Mouse (Mus musculus): Measurements from ENCODE around the gene Mrap2. TPM values are rescaled to one million over a fixed set of nuclear protein-coding genes. Genes with fewer than 3 reads are reported as not detected.

Gene Mrap2
- polyA plus RNA-seq, 1 experiment from 2014 or later, result 0.09 TPM

- Histone ChIP-seq H3K27me3 (ENCODE audit: insufficient read depth, low read length) (no peaks in the 10 kb centered on the region), H3K4me3 (ENCODE audit: low read depth, low read length) (no peak overlapping the region), H3K36me3 (ENCODE audit: insufficient read depth) (no peaks in the 10 kb centered on the region), H3K9ac (no peak overlapping the region), H3K27ac (ENCODE audit: low read depth) (no peak overlapping the region), H3K9me3 (ENCODE audit: low read depth, low read length) (no peaks in the 10 kb centered on the region), H3K4me2 (no peak overlapping the region), H3K4me1 (ENCODE audit: insufficient read depth) (no peaks in the 10 kb centered on the region)
- 48% methylated on average over 14 of the region's 14 CpGs for WGBS
- DNase-seq (peak; percentile 84), ATAC-seq (ENCODE audit: insufficient read depth) (peak; percentile 66)
- TF ChIP-seq CTCF (IDR thresholded peaks at IDR 0.05; ENCODE audit: low read depth), result no peak
Measured at GRCm38 (mm10) chr9:87135765-87136558, 8.1 kb upstream of the Mrap2 start.

- WGBS, result 75% methylated on average over 3 of the region's 3 CpGs
- H3K27ac ChIP-seq (ENCODE audit: low read depth), result no peak overlapping the region
- H3K9me3 ChIP-seq (ENCODE audit: low read depth, low read length), result no peaks in the 10 kb centered on the region
- no peak overlapping the region for H3K4me2 ChIP-seq
- no peak for DNase-seq
- no peak for TF ChIP-seq CTCF (IDR thresholded peaks at IDR 0.05; ENCODE audit: low read depth)
- H3K36me3 ChIP-seq (ENCODE audit: insufficient read depth), result no peaks in the 10 kb centered on the region
- no peak overlapping the region for H3K4me3 ChIP-seq (ENCODE audit: low read depth, low read length)
- no peak overlapping the region for H3K9ac ChIP-seq
- peaks cover 23% of the 10 kb centered on the region for H3K27me3 ChIP-seq (ENCODE audit: insufficient read depth, low read length)
- no peak for ATAC-seq (ENCODE audit: insufficient read depth)
- peaks cover 3% of the 10 kb centered on the region; the same call in 1 of the 2 replicates for H3K4me1 ChIP-seq (ENCODE audit: insufficient read depth)
Measured at GRCm38 (mm10) chr9:87143076-87143475, 1.0 kb upstream of the Mrap2 start.

GRCm38 (mm10) chr9:87144532-87144931, 426 bp downstream of the Mrap2 start:
- peak; percentile 3; the same call in 1 of the 2 replicates for TF ChIP-seq CTCF (IDR thresholded peaks at IDR 0.05; ENCODE audit: low read depth)
- no peak overlapping the region for H3K27ac ChIP-seq (ENCODE audit: low read depth)
- ATAC-seq (ENCODE audit: insufficient read depth) (peak; percentile 35), DNase-seq (peak; percentile 8)
- under 1% methylated on average over 19 of the region's 19 CpGs for WGBS
- no peaks in the 10 kb centered on the region for H3K9me3 ChIP-seq (ENCODE audit: low read depth, low read length)
- H3K36me3 ChIP-seq (ENCODE audit: insufficient read depth), result no peaks in the 10 kb centered on the region
- H3K4me1 ChIP-seq (ENCODE audit: insufficient read depth), result peaks cover 3% of the 10 kb centered on the region; the same call in 1 of the 2 replicates
- peaks cover 23% of the 10 kb centered on the region for H3K27me3 ChIP-seq (ENCODE audit: insufficient read depth, low read length)
- peak overlapping the region; percentile 62 for H3K4me2 ChIP-seq
- peak overlapping the region; percentile 34 for H3K4me3 ChIP-seq (ENCODE audit: low read depth, low read length)
- H3K9ac ChIP-seq, result no peak overlapping the region

GRCm38 (mm10) chr9:87145180-87145579, 1.1 kb downstream of the Mrap2 start:
- no peaks in the 10 kb centered on the region for H3K36me3 ChIP-seq (ENCODE audit: insufficient read depth)
- H3K4me3 ChIP-seq (ENCODE audit: low read depth, low read length), result peak overlapping the region; percentile 34; the same call in 1 of the 2 replicates
- no peaks in the 10 kb centered on the region for H3K9me3 ChIP-seq (ENCODE audit: low read depth, low read length)
- H3K4me1 ChIP-seq (ENCODE audit: insufficient read depth), result peaks cover 3% of the 10 kb centered on the region; the same call in 1 of the 2 replicates
- no peak overlapping the region for H3K9ac ChIP-seq
- no peak for TF ChIP-seq CTCF (IDR thresholded peaks at IDR 0.05; ENCODE audit: low read depth)
- H3K27me3 ChIP-seq (ENCODE audit: insufficient read depth, low read length), result peaks cover 23% of the 10 kb centered on the region
- DNase-seq, result peak; percentile 7
- ATAC-seq (ENCODE audit: insufficient read depth), result peak; percentile 16; the same call in 1 of the 2 replicates
- peak overlapping the region; percentile 62 for H3K4me2 ChIP-seq
- WGBS, result 4% methylated on average over 15 of the region's 15 CpGs
- H3K27ac ChIP-seq (ENCODE audit: low read depth), result no peak overlapping the region

GRCm38 (mm10) chr9:87145671-87146070, 1.6 kb downstream of the Mrap2 start:
- H3K4me3 ChIP-seq (ENCODE audit: low read depth, low read length), result no peak overlapping the region
- H3K36me3 ChIP-seq (ENCODE audit: insufficient read depth), result no peaks in the 10 kb centered on the region
- peaks cover 3% of the 10 kb centered on the region; the same call in 1 of the 2 replicates for H3K4me1 ChIP-seq (ENCODE audit: insufficient read depth)
- no peaks in the 10 kb centered on the region for H3K9me3 ChIP-seq (ENCODE audit: low read depth, low read length)
- peaks cover 23% of the 10 kb centered on the region for H3K27me3 ChIP-seq (ENCODE audit: insufficient read depth, low read length)
- DNase-seq (no peak), ATAC-seq (ENCODE audit: insufficient read depth) (no peak)
- no peak overlapping the region for H3K27ac ChIP-seq (ENCODE audit: low read depth)
- 41% methylated on average over 11 of the region's 11 CpGs for WGBS
- no peak overlapping the region for H3K9ac ChIP-seq
- no peak for TF ChIP-seq CTCF (IDR thresholded peaks at IDR 0.05; ENCODE audit: low read depth)
- H3K4me2 ChIP-seq, result peak overlapping the region; percentile 62; the same call in 1 of the 2 replicates

- H3K9me3 ChIP-seq (ENCODE audit: low read depth, low read length), result no peaks in the 10 kb centered on the region
Measured at GRCm38 (mm10) chr9:87146400-87146799, 2.3 kb downstream of the Mrap2 start.

GRCm38 (mm10) chr9:87147927-87148326, 3.8 kb downstream of the Mrap2 start:
- peak; percentile 77 for ATAC-seq (ENCODE audit: insufficient read depth)
- WGBS, result 58% methylated on average over 2 of the region's 2 CpGs

More at GRCm38 (mm10) chr9:87146400-87146799, 2.3 kb downstream of the Mrap2 start:
- H3K9ac ChIP-seq, result no peak overlapping the region
- H3K4me2 ChIP-seq, result no peak overlapping the region
- H3K36me3 ChIP-seq (ENCODE audit: insufficient read depth), result no peaks in the 10 kb centered on the region
- no peak for DNase-seq
- no peak for TF ChIP-seq CTCF (IDR thresholded peaks at IDR 0.05; ENCODE audit: low read depth)
- 81% methylated on average over 4 of the region's 4 CpGs for WGBS
- peaks cover 23% of the 10 kb centered on the region for H3K27me3 ChIP-seq (ENCODE audit: insufficient read depth, low read length)
- H3K4me1 ChIP-seq (ENCODE audit: insufficient read depth), result peaks cover 3% of the 10 kb centered on the region; the same call in 1 of the 2 replicates
- no peak overlapping the region for H3K27ac ChIP-seq (ENCODE audit: low read depth)
- no peak overlapping the region for H3K4me3 ChIP-seq (ENCODE audit: low read depth, low read length)
- ATAC-seq (ENCODE audit: insufficient read depth), result no peak

More at GRCm38 (mm10) chr9:87147927-87148326, 3.8 kb downstream of the Mrap2 start:
- no peak for TF ChIP-seq CTCF (IDR thresholded peaks at IDR 0.05; ENCODE audit: low read depth)
- no peaks in the 10 kb centered on the region for H3K9me3 ChIP-seq (ENCODE audit: low read depth, low read length)
- H3K4me2 ChIP-seq, result no peak overlapping the region
- no peak overlapping the region for H3K9ac ChIP-seq
- no peak overlapping the region for H3K27ac ChIP-seq (ENCODE audit: low read depth)
- peaks cover 23% of the 10 kb centered on the region for H3K27me3 ChIP-seq (ENCODE audit: insufficient read depth, low read length)
- H3K4me3 ChIP-seq (ENCODE audit: low read depth, low read length), result no peak overlapping the region
- DNase-seq, result peak; percentile 56
- H3K36me3 ChIP-seq (ENCODE audit: insufficient read depth), result no peaks in the 10 kb centered on the region
- peaks cover 3% of the 10 kb centered on the region; the same call in 1 of the 2 replicates for H3K4me1 ChIP-seq (ENCODE audit: insufficient read depth)
